Mouse (Mus musculus) limb, embryonic 15.5 days (tissue): Measurements from ENCODE around the gene Atrnl1. TPM values are rescaled to one million over a fixed set of nuclear protein-coding genes. Genes with fewer than 3 reads are reported as not detected.
A peak's percentile ranks its signal among the peaks of the same experiment; 100 is the strongest.

ENCODE experiments used
- ATAC-seq: fragments of 200-750 bp; cut with Nextera tagmentation; 2 replicates; pipeline ENCODE4 v1.8.0; 2017; ENCODE audit warnings: low read depth, moderate TSS enrichment; ENCODE audit not compliant: insufficient number of reproducible peaks, low FRiP score, low TSS enrichment
- H3K27ac ChIP-seq: fragments of 300-500 bp; sonication (generic); 2 replicates; pipeline ENCODE4 v1.5.1; 2015; ENCODE audit warnings: moderate library complexity, mild to moderate bottlenecking, inconsistent platforms
- H3K27me3 ChIP-seq: fragments of 300-500 bp; sonication (generic); 2 replicates; pipeline ENCODE4 v1.6.1; 2015; ENCODE audit warnings: inconsistent platforms
- H3K36me3 ChIP-seq: fragments of 300-500 bp; sonication (generic); 2 replicates; pipeline ENCODE4 v1.6.1; 2015; ENCODE audit warnings: inconsistent platforms
- H3K4me1 ChIP-seq: fragments of 300-500 bp; sonication (generic); 2 replicates; pipeline ENCODE4 v1.6.1; 2015; ENCODE audit warnings: inconsistent platforms
- H3K4me2 ChIP-seq: fragments of 300-500 bp; sonication (generic); 2 replicates; pipeline ENCODE4 v1.6.1; 2015; ENCODE audit warnings: mild to moderate bottlenecking, inconsistent platforms
- H3K4me3 ChIP-seq: fragments of 300-500 bp; sonication (generic); 2 replicates; pipeline ENCODE4 v1.5.1; 2015; ENCODE audit warnings: mild to moderate bottlenecking, inconsistent platforms
- H3K9ac ChIP-seq: fragments of 300-500 bp; sonication (generic); 2 replicates; pipeline ENCODE4 v1.6.1; 2015; ENCODE audit warnings: inconsistent platforms
- H3K9me3 ChIP-seq: fragments of 300-500 bp; sonication (generic); 2 replicates; pipeline ENCODE4 v1.6.1; 2016; ENCODE audit warnings: inconsistent platforms
- WGBS: fragments of 180-500 bp; shearing (Covaris S2); methylation state at CpG from one replicate; pipeline ENCODE4 v1.1.7; 2015; 5-methylcytosine and 5-hydroxymethylcytosine counted together
- polyA plus RNA-seq: library from polyadenylated mRNA; unstranded; fragments of >200 nt; fragmentation: Nextera tagmentation; extraction: Ambion mirVana; gene quantifications from 2 replicates; pipeline ENCODE4 v1.2.1, GENCODE M21; 2015

The Atrnl1 gene
- polyA plus RNA-seq, 1 experiment from 2014 or later: 7.7 TPM

GRCm38 (mm10) chr19:58099539-58099938 lies 488.7 kb downstream of the Atrnl1 start:
- Histone ChIP-seq H3K4me2 (no peak overlapping the region), H3K4me3 (no peak overlapping the region), H3K27ac (no peak overlapping the region), H3K4me1 (peaks cover 8% of the 10 kb centered on the region), H3K9me3 (no peaks in the 10 kb centered on the region), H3K36me3 (no peaks in the 10 kb centered on the region), H3K27me3 (no peaks in the 10 kb centered on the region), H3K9ac (no peak overlapping the region)
- no peak for ATAC-seq
- 92% methylated on average over 5 of the region's 5 CpGs for WGBS

GRCm38 (mm10) chr19:58100381-58100780 lies 489.5 kb downstream of the Atrnl1 start:
- 60% methylated on average over 4 of the region's 4 CpGs for WGBS
- ATAC-seq: no peak
- H3K4me1 ChIP-seq: peaks cover 12% of the 10 kb centered on the region
- no peak overlapping the region for H3K27ac ChIP-seq
- H3K4me2 ChIP-seq: no peak overlapping the region
- no peaks in the 10 kb centered on the region for H3K36me3 ChIP-seq
- H3K9me3 ChIP-seq: no peaks in the 10 kb centered on the region
- H3K4me3 ChIP-seq: no peak overlapping the region
- no peaks in the 10 kb centered on the region for H3K27me3 ChIP-seq
- no peak overlapping the region for H3K9ac ChIP-seq

- H3K4me2 ChIP-seq: no peak overlapping the region
Measured at GRCm38 (mm10) chr19:58104544-58104943, 493.7 kb downstream of the Atrnl1 start.

GRCm38 (mm10) chr19:58107632-58108031 lies 496.8 kb downstream of the Atrnl1 start:
- 42% methylated on average over 10 of the region's 10 CpGs for WGBS
- ATAC-seq: no peak
- no peaks in the 10 kb centered on the region for H3K9me3 ChIP-seq

More at GRCm38 (mm10) chr19:58104544-58104943, 493.7 kb downstream of the Atrnl1 start:
- Histone ChIP-seq H3K4me1 (peaks cover 12% of the 10 kb centered on the region), H3K27me3 (no peaks in the 10 kb centered on the region), H3K9me3 (no peaks in the 10 kb centered on the region), H3K27ac (peak overlapping the region; percentile 60), H3K36me3 (no peaks in the 10 kb centered on the region), H3K4me3 (no peak overlapping the region), H3K9ac (no peak overlapping the region)
- ATAC-seq: peak; percentile 17; the same call in 1 of the 2 replicates
- 24% methylated on average over 7 of the region's 7 CpGs for WGBS

GRCm38 (mm10) chr19:58110491-58110890 lies 499.7 kb downstream of the Atrnl1 start:
- 100% methylated on average over 3 of the region's 3 CpGs for WGBS
- Histone ChIP-seq H3K9ac (no peak overlapping the region), H3K4me2 (no peak overlapping the region), H3K27me3 (no peaks in the 10 kb centered on the region), H3K4me3 (no peak overlapping the region), H3K27ac (no peak overlapping the region), H3K4me1 (no peaks in the 10 kb centered on the region), H3K36me3 (no peaks in the 10 kb centered on the region), H3K9me3 (no peaks in the 10 kb centered on the region)
- ATAC-seq: no peak

More at GRCm38 (mm10) chr19:58107632-58108031, 496.8 kb downstream of the Atrnl1 start:
- H3K4me3 ChIP-seq: no peak overlapping the region
- no peak overlapping the region for H3K27ac ChIP-seq
- no peaks in the 10 kb centered on the region for H3K36me3 ChIP-seq
- H3K27me3 ChIP-seq: no peaks in the 10 kb centered on the region
- H3K9ac ChIP-seq: no peak overlapping the region
- peaks cover 12% of the 10 kb centered on the region for H3K4me1 ChIP-seq
- no peak overlapping the region for H3K4me2 ChIP-seq

GRCm38 (mm10) chr19:58111291-58111690 lies 500.5 kb downstream of the Atrnl1 start:
- Histone ChIP-seq H3K36me3 (no peaks in the 10 kb centered on the region), H3K4me3 (no peak overlapping the region), H3K9ac (no peak overlapping the region), H3K4me2 (no peak overlapping the region), H3K4me1 (no peaks in the 10 kb centered on the region), H3K27ac (no peak overlapping the region), H3K9me3 (no peaks in the 10 kb centered on the region), H3K27me3 (no peaks in the 10 kb centered on the region)
- 90% methylated on average over 6 of the region's 6 CpGs for WGBS
- ATAC-seq: no peak

GRCm38 (mm10) chr19:58112151-58112550 lies 501.3 kb downstream of the Atrnl1 start:
- Histone ChIP-seq H3K27me3 (no peaks in the 10 kb centered on the region), H3K4me1 (no peaks in the 10 kb centered on the region), H3K4me2 (no peak overlapping the region), H3K4me3 (no peak overlapping the region), H3K36me3 (no peaks in the 10 kb centered on the region), H3K9me3 (no peaks in the 10 kb centered on the region), H3K9ac (no peak overlapping the region), H3K27ac (no peak overlapping the region)
- ATAC-seq: no peak
- WGBS: 63% methylated on average over 5 of the region's 5 CpGs

- WGBS: 83% methylated on average over 5 of the region's 5 CpGs
- Histone ChIP-seq H3K36me3 (no peaks in the 10 kb centered on the region), H3K27ac (no peak overlapping the region), H3K9ac (no peak overlapping the region), H3K4me1 (peaks cover 2% of the 10 kb centered on the region; the same call in 1 of the 2 replicates), H3K4me3 (no peak overlapping the region), H3K27me3 (no peaks in the 10 kb centered on the region), H3K9me3 (no peaks in the 10 kb centered on the region), H3K4me2 (no peak overlapping the region)
- ATAC-seq: peak; percentile 93
Measured at GRCm38 (mm10) chr19:58113092-58113731, 502.4 kb downstream of the Atrnl1 start.

- 88% methylated on average over 6 of the region's 6 CpGs for WGBS
- H3K4me1 ChIP-seq: peaks cover 34% of the 10 kb centered on the region
- no peak for ATAC-seq
Measured at GRCm38 (mm10) chr19:58117595-58117994, 506.8 kb downstream of the Atrnl1 start.

GRCm38 (mm10) chr19:58118141-58118835 lies 507.5 kb downstream of the Atrnl1 start:
- Histone ChIP-seq H3K36me3 (no peaks in the 10 kb centered on the region), H3K9ac (no peak overlapping the region), H3K4me1 (peaks cover 34% of the 10 kb centered on the region), H3K4me2 (no peak overlapping the region), H3K27ac (no peak overlapping the region), H3K9me3 (no peaks in the 10 kb centered on the region), H3K4me3 (no peak overlapping the region), H3K27me3 (peaks cover 6% of the 10 kb centered on the region; the same call in 1 of the 2 replicates)
- no peak for ATAC-seq
- WGBS: 72% methylated on average over 19 of the region's 19 CpGs

More at GRCm38 (mm10) chr19:58117595-58117994, 506.8 kb downstream of the Atrnl1 start:
- Histone ChIP-seq H3K4me2 (no peak overlapping the region), H3K27ac (no peak overlapping the region), H3K9ac (no peak overlapping the region), H3K36me3 (no peaks in the 10 kb centered on the region), H3K4me3 (no peak overlapping the region), H3K9me3 (no peaks in the 10 kb centered on the region), H3K27me3 (peaks cover 6% of the 10 kb centered on the region; the same call in 1 of the 2 replicates)

- Histone ChIP-seq H3K36me3 (no peaks in the 10 kb centered on the region), H3K27ac (no peak overlapping the region), H3K4me1 (peaks cover 34% of the 10 kb centered on the region), H3K9me3 (no peaks in the 10 kb centered on the region), H3K9ac (no peak overlapping the region), H3K27me3 (peaks cover 6% of the 10 kb centered on the region; the same call in 1 of the 2 replicates), H3K4me3 (no peak overlapping the region), H3K4me2 (no peak overlapping the region)
- no peak for ATAC-seq
- 80% methylated on average over 11 of the region's 11 CpGs for WGBS
Measured at GRCm38 (mm10) chr19:58118864-58119263, 508.0 kb downstream of the Atrnl1 start.

- Histone ChIP-seq H3K36me3 (no peaks in the 10 kb centered on the region), H3K9me3 (no peaks in the 10 kb centered on the region), H3K4me3 (no peak overlapping the region), H3K27ac (peak overlapping the region; percentile 63), H3K4me2 (peak overlapping the region; percentile 10; the same call in 1 of the 2 replicates), H3K27me3 (peaks cover 6% of the 10 kb centered on the region; the same call in 1 of the 2 replicates), H3K4me1 (peaks cover 34% of the 10 kb centered on the region), H3K9ac (no peak overlapping the region)
- ATAC-seq: peak; percentile 62
- 14% methylated on average over 13 of the region's 13 CpGs for WGBS
Measured at GRCm38 (mm10) chr19:58119681-58120173, 508.9 kb downstream of the Atrnl1 start.
